Mouse (Mus musculus): ENCODE measurements around the gene Olfr746. TPM values are rescaled to one million over a fixed set of nuclear protein-coding genes. Genes with fewer than 3 reads are reported as not detected.

The Olfr746 gene
- not detected in 2 replicates for polyA plus RNA-seq (2012; rRNA removed)

DNA sequence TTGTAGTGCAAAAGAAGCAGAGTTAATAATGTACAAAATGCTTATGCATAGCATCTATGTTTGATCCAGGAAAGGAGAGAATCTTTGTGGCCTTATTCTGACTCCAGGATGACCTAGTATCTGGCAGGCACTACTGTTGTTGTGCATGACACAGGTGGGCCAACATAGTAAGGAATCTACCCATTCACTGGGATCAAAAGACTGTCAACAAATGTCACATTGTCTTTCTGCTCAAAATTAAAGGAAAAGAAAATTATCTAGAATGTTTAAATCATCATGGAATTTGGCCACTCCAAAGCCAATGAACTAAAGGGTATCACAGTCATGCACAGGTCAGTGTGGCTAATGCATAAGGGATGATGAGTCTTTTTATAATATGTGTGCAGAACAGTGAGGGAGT lies at the start of gene Olfr746:
Gene Olfr746 (plus strand): TSS at position 301 of the 400 bp plus-strand sequence.
- DNase-seq (ENCODE audit: extremely low spot score in 1 of 2, low spot score in 1 of 2), result no peak

DNA sequence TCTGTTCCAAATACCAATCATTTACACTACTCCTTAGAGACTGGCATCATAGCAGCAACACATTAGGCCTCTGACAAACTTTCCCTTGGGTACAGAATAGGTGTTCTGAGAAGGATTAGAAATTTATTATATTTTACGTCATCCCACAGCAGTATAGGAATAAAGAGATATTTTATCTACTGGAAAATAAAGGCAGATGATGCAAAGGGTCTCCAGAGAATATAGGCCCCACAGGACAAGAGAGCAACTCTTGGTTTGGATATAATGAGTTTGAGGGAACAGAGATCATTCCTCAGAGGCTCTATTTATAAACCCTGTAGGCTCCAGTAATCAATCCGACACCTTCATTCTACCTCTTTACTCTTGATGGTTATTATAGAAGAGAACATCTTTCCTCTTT lies 32.3 kb upstream of the Olfr746 start, which contains the start of gene Olfr744:
Gene Olfr744 (plus strand): TSS at position 301 of the 400 bp plus-strand sequence.
- DNase-seq (ENCODE audit: extremely low spot score in 1 of 2, low spot score in 1 of 2), result no peak

DNA sequence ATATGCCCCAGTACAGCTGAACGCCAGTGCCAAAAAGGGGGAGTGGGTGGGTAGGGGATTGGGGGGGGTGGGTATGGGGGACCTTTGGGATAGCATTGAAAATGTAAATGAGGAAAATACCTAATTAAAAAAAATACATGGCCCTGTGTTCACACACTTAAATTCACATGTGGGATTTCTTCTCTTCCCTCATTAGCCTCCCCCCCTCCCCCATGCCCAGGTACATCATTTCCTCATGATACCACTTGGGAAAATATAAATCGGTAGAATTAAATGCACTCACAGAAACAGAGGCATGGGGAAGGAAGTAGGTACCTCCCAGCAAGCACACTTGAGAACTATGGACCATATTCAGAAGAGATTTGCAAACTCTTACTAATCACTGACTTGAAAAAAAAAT lies 7.8 kb upstream of the Olfr746 start, which contains the start of gene Olfr745:
Gene Olfr745 (plus strand): TSS at position 301 of the 400 bp plus-strand sequence.
- DNase-seq (ENCODE audit: extremely low spot score in 1 of 2, low spot score in 1 of 2), result no peak

DNA sequence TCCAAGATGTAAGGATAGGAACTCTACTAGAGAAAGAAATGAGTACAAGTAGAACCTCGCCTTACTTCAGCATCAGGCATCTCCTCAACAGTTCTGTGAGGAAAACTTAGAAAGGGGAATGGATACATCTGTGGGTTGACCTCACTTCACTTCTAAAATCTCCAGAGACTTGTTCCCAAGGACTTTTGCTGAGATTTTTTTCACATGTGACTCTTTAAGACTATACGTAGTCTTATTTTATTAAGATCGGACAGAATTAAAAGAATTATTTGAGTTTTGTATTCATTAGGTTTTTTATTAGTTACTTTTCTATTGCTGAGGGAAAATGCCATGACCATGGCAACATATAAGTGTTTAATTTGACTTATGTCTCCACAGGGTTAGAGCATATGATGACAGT lies 46.2 kb downstream of the Olfr746 start, which contains the start of gene Olfr747:
Gene Olfr747 (minus strand): TSS at position 101 of the 400 bp plus-strand sequence.
- DNase-seq (ENCODE audit: extremely low spot score in 1 of 2, low spot score in 1 of 2), result no peak

Other genes starting within 250 kb of the Olfr746 start
- gene Olfr738, start 239.5 kb upstream of the Olfr746 start, polyA plus RNA-seq (2012; rRNA removed), result not detected in 2 replicates
- gene Olfr739, start 228.5 kb upstream of the Olfr746 start, polyA plus RNA-seq (2012; rRNA removed), result not detected in 2 replicates
- 0.08 TPM in 1 of 2 replicates, not detected in the other for gene Olfr740, start 201.5 kb upstream of the Olfr746 start, polyA plus RNA-seq (2012; rRNA removed)
- gene Olfr741, start 174.3 kb upstream of the Olfr746 start, polyA plus RNA-seq (2012; rRNA removed), result not detected in 2 replicates
- not detected in 2 replicates for gene Olfr742, start 143.5 kb upstream of the Olfr746 start, polyA plus RNA-seq (2012; rRNA removed)
- gene Olfr743, start 125.2 kb upstream of the Olfr746 start, polyA plus RNA-seq (2012; rRNA removed), result not detected in 2 replicates
- not detected in 2 replicates for gene Olfr744, start 32.2 kb upstream of the Olfr746 start, polyA plus RNA-seq (2012; rRNA removed)
- gene Olfr745, start 7.7 kb upstream of the Olfr746 start, polyA plus RNA-seq (2012; rRNA removed), result 0.06 TPM in 1 of 2 replicates, not detected in the other
- gene Olfr747, start 46.1 kb downstream of the Olfr746 start, polyA plus RNA-seq (2012; rRNA removed), result not detected in 2 replicates
- gene Olfr748, start 60.3 kb downstream of the Olfr746 start, polyA plus RNA-seq (2012; rRNA removed), result not detected in 2 replicates
- gene Olfr749, start 98.0 kb downstream of the Olfr746 start, polyA plus RNA-seq (2012; rRNA removed), result 0.13 and 0.14 TPM in 2 replicates
- 61.4 and 70.5 TPM in 2 replicates for gene Ttc5, start 138.4 kb downstream of the Olfr746 start, polyA plus RNA-seq (2012; rRNA removed)
- gene Ccnb1ip1, start 160.6 kb downstream of the Olfr746 start, polyA plus RNA-seq (2012; rRNA removed), result 0.06 and 0.08 TPM in 2 replicates
- gene Parp2, start 160.8 kb downstream of the Olfr746 start, polyA plus RNA-seq (2012; rRNA removed), result 58.4 and 58.7 TPM in 2 replicates
- 3.5 and 5.2 TPM in 2 replicates for gene Tep1, start 223.5 kb downstream of the Olfr746 start, polyA plus RNA-seq (2012; rRNA removed)

All from frontal cortex, adult 2 months (tissue).